Mouse (Mus musculus) testis, adult 2 months (tissue): ENCODE results near the gene Ms4a7. TPM values are rescaled to one million over a fixed set of nuclear protein-coding genes. Genes with fewer than 3 reads are reported as not detected.

Experiments used
- H3K27ac ChIP-seq: fragments of 200-500 bp; 2 replicates; pipeline ENCODE4 v1.5.1; 2012; ENCODE audit warnings: low read depth, low read length; ENCODE audit not compliant: control insufficient read depth, insufficient read depth
- H3K27me3 ChIP-seq: fragments of 200-500 bp; 2 replicates; pipeline ENCODE4 v1.6.1; 2012; ENCODE audit warnings: mild to moderate bottlenecking, low read length, moderate library complexity; ENCODE audit not compliant: control insufficient read depth, insufficient read depth
- H3K36me3 ChIP-seq: fragments of 200-500 bp; 2 replicates; pipeline ENCODE4 v1.6.1; 2012; ENCODE audit warnings: mild to moderate bottlenecking, low read length; ENCODE audit not compliant: control insufficient read depth, insufficient read depth
- H3K4me1 ChIP-seq: fragments of 200-500 bp; 2 replicates; pipeline ENCODE4 v1.6.1; 2012; ENCODE audit warnings: low read length; ENCODE audit not compliant: control insufficient read depth, insufficient read depth
- H3K4me3 ChIP-seq: fragments of 200-500 bp; 2 replicates; pipeline ENCODE4 v1.5.1; 2012; ENCODE audit warnings: low read depth, mild to moderate bottlenecking, low read length, moderate library complexity, mixed read lengths; ENCODE audit not compliant: control insufficient read depth
- CTCF ChIP-seq: fragments of 200-500 bp; IDR thresholded peaks from 2 replicates; pipeline ENCODE4 v1.5.1; 2012; ENCODE audit warnings: low read depth, mild to moderate bottlenecking, inconsistent platforms, low read length, moderate library complexity; ENCODE audit not compliant: control insufficient read depth, insufficient read depth, insufficient replicate concordance
- POLR2A ChIP-seq: fragments of 200-500 bp; IDR thresholded peaks from 2 replicates; pipeline ENCODE4 v1.6.1; 2012; ENCODE audit warnings: low read depth, mild to moderate bottlenecking, inconsistent platforms, low read length, moderate library complexity; ENCODE audit not compliant: control insufficient read depth
- polyA plus RNA-seq: library from polyadenylated mRNA; depleted of rRNA; stranded (reverse); fragments of >200 nt; gene quantifications from 2 replicates; pipeline ENCODE4 v1.2.3, GENCODE M21; 2012

Ms4a7 gene
- polyA plus RNA-seq, 1 experiment, result 0.69 TPM

- Histone ChIP-seq H3K4me1 (no peaks in the 10 kb centered on the region), H3K36me3 (no peaks in the 10 kb centered on the region), H3K27ac (no peak overlapping the region), H3K4me3 (no peak overlapping the region), H3K27me3 (no peaks in the 10 kb centered on the region)
- no peak for TF ChIP-seq POLR2A
- TF ChIP-seq CTCF, result no peak
Measured at GRCm38 (mm10) chr19:11351878-11352277, 15.9 kb upstream of the Ms4a7 start.

GRCm38 (mm10) chr19:11349698-11350481, 13.9 kb upstream of the Ms4a7 start:
- TF ChIP-seq CTCF (0 out of 2 replicates have a peak, but pooled peaks have one; percentile 15), POLR2A (no peak)
- Histone ChIP-seq H3K4me1 (no peaks in the 10 kb centered on the region), H3K36me3 (no peaks in the 10 kb centered on the region), H3K4me3 (no peak overlapping the region), H3K27me3 (no peaks in the 10 kb centered on the region), H3K27ac (no peak overlapping the region)

DNA sequence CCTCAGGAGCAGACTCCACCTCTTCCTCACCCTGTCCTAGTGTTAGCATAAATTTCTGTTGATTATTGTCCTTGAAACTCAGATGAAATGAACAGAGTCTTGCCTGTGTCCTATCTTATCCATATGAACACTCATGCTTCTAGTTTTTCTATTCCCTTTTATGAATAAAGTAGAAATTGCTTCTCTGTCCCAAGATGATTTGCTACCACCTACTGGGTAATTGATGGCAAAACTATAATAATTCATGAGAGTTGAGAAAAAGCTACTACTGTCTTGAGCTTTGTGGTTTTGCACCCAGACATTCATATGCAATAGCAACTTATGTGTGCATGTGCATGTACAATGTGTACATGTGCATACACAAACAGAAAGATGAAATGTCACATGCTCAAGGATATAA, 8.0 kb upstream of the Ms4a7 start:
- no peaks in the 10 kb centered on the region for H3K36me3 ChIP-seq
- no peak for TF ChIP-seq CTCF
- TF ChIP-seq POLR2A, result no peak
- no peak overlapping the region for H3K4me3 ChIP-seq
- H3K27me3 ChIP-seq, result no peaks in the 10 kb centered on the region
- peaks cover 9% of the 10 kb centered on the region for H3K4me1 ChIP-seq
- no peak overlapping the region for H3K27ac ChIP-seq

- no peaks in the 10 kb centered on the region for H3K36me3 ChIP-seq
- TF ChIP-seq CTCF (no peak), POLR2A (no peak)
- H3K4me3 ChIP-seq, result no peak overlapping the region
- H3K27me3 ChIP-seq, result no peaks in the 10 kb centered on the region
- H3K4me1 ChIP-seq, result peaks cover 9% of the 10 kb centered on the region
- no peak overlapping the region for H3K27ac ChIP-seq
Measured at GRCm38 (mm10) chr19:11343147-11343546, 7.2 kb upstream of the Ms4a7 start.

GRCm38 (mm10) chr19:11321123-11321522, 14.8 kb downstream of the Ms4a7 start:
- Histone ChIP-seq H3K27me3 (no peaks in the 10 kb centered on the region), H3K27ac (no peak overlapping the region), H3K4me3 (no peak overlapping the region), H3K36me3 (no peaks in the 10 kb centered on the region), H3K4me1 (no peaks in the 10 kb centered on the region)
- TF ChIP-seq POLR2A (no peak), CTCF (no peak)

DNA sequence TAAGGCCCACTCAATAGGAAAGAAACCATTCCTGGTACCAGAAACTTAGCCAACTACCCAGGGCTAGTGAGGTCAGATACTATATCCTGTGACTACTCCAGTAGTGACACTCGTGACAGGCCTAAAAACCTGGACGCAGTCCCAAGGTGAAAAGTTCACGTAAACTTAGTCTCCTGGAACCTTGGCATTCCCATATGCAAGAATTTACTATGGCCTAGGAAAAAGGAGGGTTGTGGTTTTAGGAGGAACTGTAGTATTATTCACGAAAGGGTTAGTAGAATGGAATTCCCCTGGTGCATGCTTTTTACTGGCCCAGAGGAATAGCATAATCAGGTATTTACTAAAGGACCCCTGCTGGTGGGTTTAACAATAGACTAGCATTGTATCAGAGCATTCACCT, 19.2 kb downstream of the Ms4a7 start:
- Histone ChIP-seq H3K4me3 (no peak overlapping the region), H3K27ac (no peak overlapping the region), H3K27me3 (no peaks in the 10 kb centered on the region), H3K36me3 (no peaks in the 10 kb centered on the region), H3K4me1 (no peaks in the 10 kb centered on the region)
- TF ChIP-seq CTCF (no peak), POLR2A (no peak)

- Histone ChIP-seq H3K4me1 (no peaks in the 10 kb centered on the region), H3K27me3 (no peaks in the 10 kb centered on the region), H3K27ac (no peak within 1 kb of the TSS), H3K36me3 (no peaks in the 10 kb centered on the region), H3K4me3 (peak within 1 kb of the TSS; percentile 49; the same call in 1 of the 2 replicates)
- no peak for TF ChIP-seq POLR2A
- no peak for TF ChIP-seq CTCF
Measured at GRCm38 (mm10) chr19:11314354-11314753, 21.6 kb downstream of the Ms4a7 start, which contains the start of gene Ms4a14. Gene Ms4a14, minus strand, starts transcription at chr19:11314454.
